Mouse (Mus musculus): ENCODE measurements around the gene Grm4. TPM values are rescaled to one million over a fixed set of nuclear protein-coding genes. Genes with fewer than 3 reads are reported as not detected.

The Grm4 gene
- total and polyA plus RNA-seq, 3 experiments, result 0.05 TPM; not detected in 2

- Histone ChIP-seq H3K4me3 (ENCODE audit: low read depth, low read length) (peak overlapping the region; percentile 48; the same call in 1 of the 2 replicates), H3K9me3 (replicated peaks) (no peaks in the 10 kb centered on the region), H3K36me3 (replicated peaks) (peaks cover 8% of the 10 kb centered on the region), H3K27me3 (ENCODE audit: insufficient read depth, low read length) (no peaks in the 10 kb centered on the region), H3K4me1 (ENCODE audit: insufficient read depth, low read depth, low read length) (peaks cover 66% of the 10 kb centered on the region)
- ATAC-seq (ENCODE audit: extremely low read depth, insufficient number of reproducible peaks, low FRiP score, poor library complexity, severe bottlenecking) (no peak), DNase-seq (ENCODE audit: low spot score) (no peak)
- TF ChIP-seq CTCF (IDR thresholded peaks at IDR 0.05; ENCODE audit: low read depth, low read length) (no peak), POLR2AphosphoS5 (IDR thresholded peaks at IDR 0.05; ENCODE audit: insufficient replicate concordance, low read depth, low read length) (0 out of 2 replicates have a peak, but pooled peaks have one; percentile 66)
These were observed 31.3 kb upstream of the Grm4 start for GRCm38 (mm10) chr17:27552215-27553201.

- Histone ChIP-seq H3K9me3 (replicated peaks) (no peaks in the 10 kb centered on the region), H3K27me3 (ENCODE audit: insufficient read depth, low read length) (peaks cover 6% of the 10 kb centered on the region; the same call in 1 of the 2 replicates), H3K4me3 (ENCODE audit: low read depth, low read length) (no peak overlapping the region), H3K36me3 (replicated peaks) (peaks cover 8% of the 10 kb centered on the region), H3K4me1 (ENCODE audit: insufficient read depth, low read depth, low read length) (peaks cover 66% of the 10 kb centered on the region)
- ATAC-seq (ENCODE audit: extremely low read depth, insufficient number of reproducible peaks, low FRiP score, poor library complexity, severe bottlenecking) (no peak), DNase-seq (ENCODE audit: low spot score) (no peak)
- TF ChIP-seq CTCF (IDR thresholded peaks at IDR 0.05; ENCODE audit: low read depth, low read length), result no peak
- no peak for TF ChIP-seq GATA2 (IDR thresholded peaks at IDR 0.05; ENCODE audit: borderline replicate concordance, low read depth, low read length)
- no peak for TF ChIP-seq POLR2AphosphoS5 (IDR thresholded peaks at IDR 0.05; ENCODE audit: insufficient replicate concordance, low read depth, low read length)
- TF ChIP-seq TAL1 (conservative IDR thresholded peaks at IDR 0.05; ENCODE audit: low read depth, low read length), result no peak
- TF ChIP-seq GATA1 (IDR thresholded peaks at IDR 0.05; ENCODE audit: borderline replicate concordance, low read length), result no peak
These were observed 30.3 kb upstream of the Grm4 start for GRCm38 (mm10) chr17:27551393-27551940.

- no peak for TF ChIP-seq TAL1 (conservative IDR thresholded peaks at IDR 0.05; ENCODE audit: low read depth, low read length)
- TF ChIP-seq POLR2AphosphoS5 (IDR thresholded peaks at IDR 0.05; ENCODE audit: insufficient replicate concordance, low read depth, low read length), result no peak
- no peak for TF ChIP-seq GATA1 (IDR thresholded peaks at IDR 0.05; ENCODE audit: borderline replicate concordance, low read length)
- no peak for TF ChIP-seq CTCF (IDR thresholded peaks at IDR 0.05; ENCODE audit: low read depth, low read length)
- no peak for TF ChIP-seq GATA2 (IDR thresholded peaks at IDR 0.05; ENCODE audit: borderline replicate concordance, low read depth, low read length)
- peaks cover 54% of the 10 kb centered on the region for H3K4me1 ChIP-seq (ENCODE audit: insufficient read depth, low read depth, low read length)
- H3K4me3 ChIP-seq (ENCODE audit: low read depth, low read length), result peak overlapping the region; percentile 11; the same call in 1 of the 2 replicates
- peaks cover 15% of the 10 kb centered on the region for H3K27me3 ChIP-seq (ENCODE audit: insufficient read depth, low read length)
- no peak for DNase-seq (ENCODE audit: low spot score)
- H3K9me3 ChIP-seq (replicated peaks), result no peaks in the 10 kb centered on the region
- ATAC-seq (ENCODE audit: extremely low read depth, insufficient number of reproducible peaks, low FRiP score, poor library complexity, severe bottlenecking), result no peak
- H3K36me3 ChIP-seq (replicated peaks), result peaks cover 8% of the 10 kb centered on the region
These were observed 28.0 kb upstream of the Grm4 start for GRCm38 (mm10) chr17:27549234-27549633.

GRCm38 (mm10) chr17:27547253-27547868 is 26.2 kb upstream of the Grm4 start:
- H3K9me3 ChIP-seq (replicated peaks), result no peaks in the 10 kb centered on the region
- H3K4me3 ChIP-seq (ENCODE audit: low read depth, low read length), result no peak overlapping the region
- H3K36me3 ChIP-seq (replicated peaks), result peaks cover 1% of the 10 kb centered on the region
- TF ChIP-seq CTCF (IDR thresholded peaks at IDR 0.05; ENCODE audit: low read depth, low read length) (no peak), TAL1 (conservative IDR thresholded peaks at IDR 0.05; ENCODE audit: low read depth, low read length) (no peak), POLR2AphosphoS5 (IDR thresholded peaks at IDR 0.05; ENCODE audit: insufficient replicate concordance, low read depth, low read length) (no peak), GATA2 (IDR thresholded peaks at IDR 0.05; ENCODE audit: borderline replicate concordance, low read depth, low read length) (no peak), GATA1 (IDR thresholded peaks at IDR 0.05; ENCODE audit: borderline replicate concordance, low read length) (no peak)
- peaks cover 22% of the 10 kb centered on the region for H3K27me3 ChIP-seq (ENCODE audit: insufficient read depth, low read length)
- no peak for ATAC-seq (ENCODE audit: extremely low read depth, insufficient number of reproducible peaks, low FRiP score, poor library complexity, severe bottlenecking)
- DNase-seq (ENCODE audit: low spot score), result no peak
- peaks cover 39% of the 10 kb centered on the region for H3K4me1 ChIP-seq (ENCODE audit: insufficient read depth, low read depth, low read length)

- TF ChIP-seq CTCF (IDR thresholded peaks at IDR 0.05; ENCODE audit: low read depth, low read length), result no peak
- no peak for TF ChIP-seq GATA2 (IDR thresholded peaks at IDR 0.05; ENCODE audit: borderline replicate concordance, low read depth, low read length)
- no peak for TF ChIP-seq POLR2AphosphoS5 (IDR thresholded peaks at IDR 0.05; ENCODE audit: insufficient replicate concordance, low read depth, low read length)
- no peaks in the 10 kb centered on the region for H3K9me3 ChIP-seq (replicated peaks)
- no peaks in the 10 kb centered on the region for H3K36me3 ChIP-seq (replicated peaks)
- no peak overlapping the region for H3K4me3 ChIP-seq (ENCODE audit: low read depth, low read length)
- ATAC-seq (ENCODE audit: extremely low read depth, insufficient number of reproducible peaks, low FRiP score, poor library complexity, severe bottlenecking), result no peak
- H3K27me3 ChIP-seq (ENCODE audit: insufficient read depth, low read length), result peaks cover 25% of the 10 kb centered on the region
- no peak for DNase-seq (ENCODE audit: low spot score)
- peaks cover 31% of the 10 kb centered on the region for H3K4me1 ChIP-seq (ENCODE audit: insufficient read depth, low read depth, low read length)
These were observed 25.4 kb upstream of the Grm4 start for GRCm38 (mm10) chr17:27546574-27547085.

- no peak for DNase-seq (ENCODE audit: low spot score)
These were observed 24.8 kb upstream of the Grm4 start for GRCm38 (mm10) chr17:27545991-27546390.

More at GRCm38 (mm10) chr17:27545991-27546390, 24.8 kb upstream of the Grm4 start:
- Histone ChIP-seq H3K9me3 (replicated peaks) (no peaks in the 10 kb centered on the region), H3K36me3 (replicated peaks) (no peaks in the 10 kb centered on the region), H3K4me1 (ENCODE audit: insufficient read depth, low read depth, low read length) (peaks cover 29% of the 10 kb centered on the region), H3K4me3 (ENCODE audit: low read depth, low read length) (no peak overlapping the region), H3K27me3 (ENCODE audit: insufficient read depth, low read length) (peaks cover 30% of the 10 kb centered on the region)
- TF ChIP-seq CTCF (IDR thresholded peaks at IDR 0.05; ENCODE audit: low read depth, low read length) (no peak), GATA2 (IDR thresholded peaks at IDR 0.05; ENCODE audit: borderline replicate concordance, low read depth, low read length) (no peak), POLR2AphosphoS5 (IDR thresholded peaks at IDR 0.05; ENCODE audit: insufficient replicate concordance, low read depth, low read length) (no peak), GATA1 (IDR thresholded peaks at IDR 0.05; ENCODE audit: borderline replicate concordance, low read length) (no peak), TAL1 (conservative IDR thresholded peaks at IDR 0.05; ENCODE audit: low read depth, low read length) (no peak)
- ATAC-seq (ENCODE audit: extremely low read depth, insufficient number of reproducible peaks, low FRiP score, poor library complexity, severe bottlenecking), result no peak
